Mouse (Mus musculus) stomach, adult 2 months (tissue): ENCODE measurements around the gene Gm9903. TPM values are rescaled to one million over a fixed set of nuclear protein-coding genes. Genes with fewer than 3 reads are reported as not detected.

ENCODE experiments used
- polyA plus RNA-seq: library from polyadenylated mRNA; depleted of rRNA; stranded (reverse); fragments of >200 nt; gene quantifications from 2 replicates; pipeline ENCODE4 v1.2.3, GENCODE M21; 2012; rRNA removed

Gm9903 gene
- 0.05 and 0.17 TPM in 2 replicates for polyA plus RNA-seq

GRCm38 (mm10) chr5:33629301-33629987 is at the start of gene Gm9903, which contains the start of gene Fam53a:
Gene Gm9903 (plus strand): TSS chr5:33629925.
Gene Fam53a (minus strand): TSS chr5:33629635.

GRCm38 (mm10) chr5:33651921-33652782 is 22.4 kb downstream of the Gm9903 start, which contains the start of gene Slbp:
Gene Slbp (minus strand): TSS chr5:33652574.

GRCm38 (mm10) chr5:33657787-33658663 is 28.3 kb downstream of the Gm9903 start, which contains the start of the genes Tacc3 and Tmem129:
Gene Tacc3 (plus strand): TSS chr5:33658128.
Gene Tmem129 (minus strand): TSS chr5:33658416.

Other genes with a start within 250 kb of the Gm9903 start
- gene Nkx1-1, start 195.9 kb upstream of the Gm9903 start, polyA plus RNA-seq, result not detected in 2 replicates
- gene Fam53a, start 290 bp upstream of the Gm9903 start, polyA plus RNA-seq, result 24.3 and 95.8 TPM in 2 replicates
- 5.0 and 8.3 TPM in 2 replicates for gene Slbp, start 22.6 kb downstream of the Gm9903 start, polyA plus RNA-seq
- 3.9 and 4.0 TPM in 2 replicates for gene Tacc3, start 28.2 kb downstream of the Gm9903 start, polyA plus RNA-seq
- 22.9 and 24.4 TPM in 2 replicates for gene Tmem129, start 28.5 kb downstream of the Gm9903 start, polyA plus RNA-seq
- 17.5 and 17.8 TPM in 2 replicates for gene Fgfr3, start 91.7 kb downstream of the Gm9903 start, polyA plus RNA-seq
- gene Letm1, start 152.9 kb downstream of the Gm9903 start, polyA plus RNA-seq, result 26.1 and 40.6 TPM in 2 replicates
- 1.8 and 2.3 TPM in 2 replicates for gene Nsd2, start 190.8 kb downstream of the Gm9903 start, polyA plus RNA-seq